Comparison of ENCODE assay signal across 8 mouse cellular contexts in genomic region chr2:172344669-172345068, GRCm38 (mm10). TPM values are rescaled to one million over a fixed set of nuclear protein-coding genes. Genes with fewer than 3 reads are reported as not detected.
DNase-seq lines count a peak whose midpoint lies in the region; ATAC-seq lines count a peak whose summit lies in the region.

No protein-coding gene starts in this region.

- peak overlapping the region; percentile 76 for H3K4me3 ChIP-seq in embryonic facial prominence, embryonic 13.5 days
- no peak overlapping the region for H3K4me3 ChIP-seq in hindbrain, embryonic 12.5 days
- H3K4me3 ChIP-seq in midbrain, embryonic 11.5 days (ENCODE audit: low read depth, low read length), result no peak overlapping the region; the same call in 1 of the 2 replicates

- H3K9me3 ChIP-seq in embryonic facial prominence, embryonic 13.5 days, result no peaks in the 10 kb centered on the region
- H3K9me3 ChIP-seq in hindbrain, embryonic 12.5 days (replicated peaks), result no peaks in the 10 kb centered on the region
- H3K9me3 ChIP-seq in midbrain, embryonic 11.5 days (ENCODE audit: control insufficient read depth, low read length), result no peaks in the 10 kb centered on the region

- no peak overlapping the region for H3K9ac ChIP-seq in embryonic facial prominence, embryonic 13.5 days
- H3K9ac ChIP-seq in hindbrain, embryonic 12.5 days, result no peak overlapping the region
- peak overlapping the region; percentile 22; the same call in 1 of the 2 replicates for H3K9ac ChIP-seq in midbrain, embryonic 11.5 days (ENCODE audit: low read length)

- DNase-seq in kidney, adult 11 months, result peak; percentile 16
- no peak for DNase-seq in kidney, postnatal 14 days
- DNase-seq in midbrain, embryonic 11.5 days (ENCODE audit: low spot score, missing footprints), result no peak
- DNase-seq in layer of hippocampus, adult 18-20 months (ENCODE audit: low spot score in 2 of 2), result no peak
- DNase-seq in layer of hippocampus, postnatal 14 days (ENCODE audit: low spot score in 2 of 2), result no peak

- peaks cover 23% of the 10 kb centered on the region for H3K4me1 ChIP-seq in embryonic facial prominence, embryonic 13.5 days
- peaks cover 23% of the 10 kb centered on the region for H3K4me1 ChIP-seq in hindbrain, embryonic 12.5 days
- H3K4me1 ChIP-seq in midbrain, embryonic 11.5 days (ENCODE audit: control insufficient read depth, insufficient read depth, low read length), result peaks cover 17% of the 10 kb centered on the region; the same call in 1 of the 2 replicates

- H3K27me3 ChIP-seq in embryonic facial prominence, embryonic 13.5 days, result no peaks in the 10 kb centered on the region
- no peaks in the 10 kb centered on the region for H3K27me3 ChIP-seq in hindbrain, embryonic 12.5 days
- no peaks in the 10 kb centered on the region for H3K27me3 ChIP-seq in midbrain, embryonic 11.5 days (ENCODE audit: control insufficient read depth, insufficient read depth, low read length)

- H3K4me2 ChIP-seq in embryonic facial prominence, embryonic 13.5 days, result peak overlapping the region; percentile 97
- peak overlapping the region; percentile 97 for H3K4me2 ChIP-seq in hindbrain, embryonic 12.5 days (replicated peaks)
- H3K4me2 ChIP-seq in midbrain, embryonic 11.5 days, result peak overlapping the region; percentile 98

- 29% methylated on average over 5 of the region's 5 CpGs for WGBS in embryonic facial prominence, embryonic 13.5 days
- 36% methylated on average over 5 of the region's 5 CpGs for WGBS in hindbrain, embryonic 12.5 days
- WGBS in midbrain, embryonic 11.5 days, result 38% methylated on average over 5 of the region's 5 CpGs

- no peaks in the 10 kb centered on the region for H3K36me3 ChIP-seq in embryonic facial prominence, embryonic 13.5 days
- H3K36me3 ChIP-seq in hindbrain, embryonic 12.5 days, result no peaks in the 10 kb centered on the region
- H3K36me3 ChIP-seq in midbrain, embryonic 11.5 days (ENCODE audit: control insufficient read depth, insufficient read depth, low read length), result no peaks in the 10 kb centered on the region

- ATAC-seq in embryonic facial prominence, embryonic 13.5 days (ENCODE audit: insufficient number of reproducible peaks, insufficient read depth, low FRiP score, low TSS enrichment, low read depth), result no peak
- peak; percentile 2; the same call in 1 of the 2 replicates for ATAC-seq in hindbrain, embryonic 12.5 days (ENCODE audit: low FRiP score)
- ATAC-seq in midbrain, embryonic 11.5 days (ENCODE audit: low FRiP score), result no peak; the same call in 1 of the 2 replicates
- ATAC-seq in activated CD4-positive, CD25-positive, alpha-beta regulatory T cell, adult 4 months, result no peak

- peak overlapping the region; percentile 82 for H3K27ac ChIP-seq in embryonic facial prominence, embryonic 13.5 days
- 0 out of 2 replicates have a peak overlapping the region, but pooled peaks have one; percentile 40 for H3K27ac ChIP-seq in hindbrain, embryonic 12.5 days
- no peak overlapping the region for H3K27ac ChIP-seq in midbrain, embryonic 11.5 days (ENCODE audit: low read depth, low read length)

RNA-seq across cellular contexts. Expression of gene Fam210b, which starts 0.7 kb away (rescaled TPM):
- 21.8 and 26.5 TPM in 2 replicates for polyA plus RNA-seq in embryonic facial prominence, embryonic 13.5 days (2015; fragmentation: Nextera tagmentation; extraction: Ambion mirVana)
- polyA plus RNA-seq in hindbrain, embryonic 12.5 days (2016; fragmentation: Nextera tagmentation; extraction: Ambion mirVana), result 31.8 and 33.1 TPM in 2 replicates
- 32.2 and 33.0 TPM in 2 replicates for polyA plus RNA-seq in midbrain, embryonic 11.5 days (2014; fragmentation: Nextera tagmentation; extraction: Ambion mirVana)
- total RNA-seq in layer of hippocampus, adult 18-20 months (2021), result 10 to 100 TPM; 22.8 to 23.1 TPM
- 10 to 100 TPM in 1 of 2 experiments, 1 to 10 TPM in 1; 8.5 to 10.6 TPM for polyA plus RNA-seq in activated CD4-positive, CD25-positive, alpha-beta regulatory T cell, adult 4 months (2017; shearing (Covaris generic))
- total RNA-seq in layer of hippocampus, postnatal 14 days (2021), result 10 to 100 TPM; 24.9 TPM

RNA-seq across cellular contexts. Expression of gene Aurka, which starts 25.7 kb away (rescaled TPM):
- 110 and 117 TPM in 2 replicates for polyA plus RNA-seq in embryonic facial prominence, embryonic 13.5 days (2015; fragmentation: Nextera tagmentation; extraction: Ambion mirVana)
- 78.8 and 85.6 TPM in 2 replicates for polyA plus RNA-seq in hindbrain, embryonic 12.5 days (2016; fragmentation: Nextera tagmentation; extraction: Ambion mirVana)
- 163 and 169 TPM in 2 replicates for polyA plus RNA-seq in midbrain, embryonic 11.5 days (2014; fragmentation: Nextera tagmentation; extraction: Ambion mirVana)
- total RNA-seq in layer of hippocampus, adult 18-20 months (2021), result 1 to 10 TPM; 1.4 to 1.7 TPM
- 10 to 100 TPM; 14.6 to 18.4 TPM for polyA plus RNA-seq in activated CD4-positive, CD25-positive, alpha-beta regulatory T cell, adult 4 months (2017; shearing (Covaris generic))
- total RNA-seq in layer of hippocampus, postnatal 14 days (2021), result 1 to 10 TPM; 2.6 to 2.9 TPM

RNA-seq across cellular contexts. Expression of gene Cstf1, which starts 25.8 kb away (rescaled TPM):
- polyA plus RNA-seq in embryonic facial prominence, embryonic 13.5 days (2015; fragmentation: Nextera tagmentation; extraction: Ambion mirVana), result 39.8 and 40.5 TPM in 2 replicates
- 37.3 and 37.5 TPM in 2 replicates for polyA plus RNA-seq in hindbrain, embryonic 12.5 days (2016; fragmentation: Nextera tagmentation; extraction: Ambion mirVana)
- polyA plus RNA-seq in midbrain, embryonic 11.5 days (2014; fragmentation: Nextera tagmentation; extraction: Ambion mirVana), result 48.0 and 50.2 TPM in 2 replicates
- 10 to 100 TPM; 25.5 to 26.9 TPM for total RNA-seq in layer of hippocampus, adult 18-20 months (2021)
- polyA plus RNA-seq in activated CD4-positive, CD25-positive, alpha-beta regulatory T cell, adult 4 months (2017; shearing (Covaris generic)), result 10 to 100 TPM; 32.3 to 35.7 TPM
- 10 to 100 TPM; 24.0 to 25.0 TPM for total RNA-seq in layer of hippocampus, postnatal 14 days (2021)

RNA-seq across cellular contexts. Expression of gene Cass4, which starts 48.9 kb away (rescaled TPM):
- polyA plus RNA-seq in embryonic facial prominence, embryonic 13.5 days (2015; fragmentation: Nextera tagmentation; extraction: Ambion mirVana), result 0.22 and 0.32 TPM in 2 replicates
- polyA plus RNA-seq in hindbrain, embryonic 12.5 days (2016; fragmentation: Nextera tagmentation; extraction: Ambion mirVana), result 0.14 and 0.38 TPM in 2 replicates
- polyA plus RNA-seq in midbrain, embryonic 11.5 days (2014; fragmentation: Nextera tagmentation; extraction: Ambion mirVana), result 0.31 TPM in 1 of 2 replicates, not detected in the other
- total RNA-seq in layer of hippocampus, adult 18-20 months (2021), result under 1 TPM; 0.18 to 0.22 TPM
- polyA plus RNA-seq in activated CD4-positive, CD25-positive, alpha-beta regulatory T cell, adult 4 months (2017; shearing (Covaris generic)), result 1 to 10 TPM; 7.8 to 9.3 TPM
- total RNA-seq in layer of hippocampus, postnatal 14 days (2021), result under 1 TPM; 0.51 to 0.64 TPM
